ENCODE assay signal across 10 mouse cellular contexts in genomic region chr16:4381487-4381886, GRCm38 (mm10). TPM values are rescaled to one million over a fixed set of nuclear protein-coding genes. Genes with fewer than 3 reads are reported as not detected.
DNase-seq lines count a peak whose midpoint lies in the region; ATAC-seq and TF ChIP-seq lines count a peak whose summit lies in the region.
"Had no signal": no experiment of that assay in that cellular context is flagged by ENCODE, and none has a peak within 500 bp of the region (broad histone marks: within the 10 kb centered on the region; RNA-seq: fewer than 3 reads in every experiment).

No protein-coding gene starts in this region.

- peak overlapping the region; percentile 33; the same call in 1 of the 2 replicates for H3K27ac ChIP-seq in layer of hippocampus, adult 2 months
- no peak overlapping the region for H3K27ac ChIP-seq in CH12.LX (ENCODE audit: insufficient read depth, low read depth)

- in situ Hi-C loops in CH12.LX (cut with MboI; ENCODE audit: low pct_ligation_motif_present, low pct_unique_long_range_greater_than_20kb, low sequenced_read_pairs) = no loop called here

- ATAC-seq in granulocyte monocyte progenitor cell, adult 5-6 weeks (replicated peaks; ENCODE audit: poor library complexity, severe bottlenecking) = peak; percentile 83
- peak; percentile 57 for ATAC-seq in megakaryocyte-erythroid progenitor cell, adult 5-6 weeks (replicated peaks; ENCODE audit: low FRiP score, low TSS enrichment, poor library complexity, severe bottlenecking)
- ATAC-seq: midbrain, embryonic 16.5 days had no signal

- no peaks in the 10 kb centered on the region for H3K9me3 ChIP-seq in CH12.LX (replicated peaks; ENCODE audit: low read length)

- H3K4me3 ChIP-seq in layer of hippocampus, adult 2 months = no peak overlapping the region
- H3K4me3 ChIP-seq in CH12.LX (replicated peaks in 1 of 3; ENCODE audit: low read depth in 2 of 3, low read length in 2 of 3, poor library complexity in 1 of 3) = peak overlapping the region in 1 of 3 experiments; percentile 17

- peaks cover 6 to 29% of the 10 kb centered on the region in 2 experiments for H3K4me1 ChIP-seq in CH12.LX (ENCODE audit: control insufficient read depth in 1 of 2, insufficient read depth in 2 of 2)

- no peak for TF ChIP-seq RAD21 in CH12.LX (IDR thresholded peaks at IDR 0.05; ENCODE audit: low read depth, low read length)

- no peak for TF ChIP-seq POLR2A in CH12.LX (IDR thresholded peaks at IDR 0.05; ENCODE audit: low read depth, low read length)

- no peak overlapping the region for H3K9ac ChIP-seq in CH12.LX (ENCODE audit: insufficient read depth, low read depth)

- peak in 1 of 2 experiments; percentile 5 for DNase-seq in layer of hippocampus, adult 2 months (ENCODE audit: low spot score in 2 of 2)
- DNase-seq in layer of hippocampus, postnatal 14 days (ENCODE audit: low spot score in 2 of 2) = no peak
- peak; percentile 26 for DNase-seq in CH12.LX (ENCODE audit: extremely low read depth)
- no peak for DNase-seq in retina, postnatal 1 day
- DNase-seq in natural killer cell, adult 2 months (ENCODE audit: low spot score in 2 of 2) = no peak
- DNase-seq: cerebellum, adult 11-12 months; thymus, postnatal 4 days had no signal

- no peaks in the 10 kb centered on the region for H3K36me3 ChIP-seq in CH12.LX (replicated peaks in 1 of 2; ENCODE audit: control insufficient read depth in 1 of 2, insufficient read depth in 1 of 2, low read length in 1 of 2)

- no peaks in the 10 kb centered on the region for H3K27me3 ChIP-seq in CH12.LX (replicated peaks)

- no peak for TF ChIP-seq CTCF in layer of hippocampus, adult 2 months (conservative IDR thresholded peaks at IDR 0.05)
- no peak for TF ChIP-seq CTCF in CH12.LX (conservative IDR thresholded peaks at IDR 0.05 in 1 of 2, IDR thresholded peaks at IDR 0.05 in 1 of 2; ENCODE audit: low read depth in 2 of 2, low read length in 2 of 2)

- dilution Hi-C loops in CH12.LX (cut with MboI; ENCODE audit: extremely low pct_ligation_motif_present, extremely low pct_unique_long_range_greater_than_20kb, low sequenced_read_pairs) = no loop called here

- TF ChIP-seq EP300 in CH12.LX (IDR thresholded peaks at IDR 0.05; ENCODE audit: low read length) = 0 out of 2 replicates have a peak, but pooled peaks have one; percentile 24

- no peaks in the 10 kb centered on the region for H3K79me2 ChIP-seq in CH12.LX (replicated peaks; ENCODE audit: control insufficient read depth, extremely low read depth, insufficient read depth, poor library complexity, severe bottlenecking)

- peak overlapping the region; percentile 45 for H3K4me2 ChIP-seq in CH12.LX (ENCODE audit: insufficient read depth, low read depth, poor library complexity, severe bottlenecking)

TF ChIP-seq in CH12.LX, 34 proteins besides CTCF, POLR2A, EP300 and RAD21:
- TF ChIP-seq ZMIZ1 (IDR thresholded peaks at IDR 0.05; ENCODE audit: low read depth, low read length) (no peak), MEF2A (IDR thresholded peaks at IDR 0.05; ENCODE audit: borderline replicate concordance, low read depth, low read length) (no peak), USF2 (conservative IDR thresholded peaks at IDR 0.05; ENCODE audit: low read depth, low read length) (no peak), ETS1 (conservative IDR thresholded peaks at IDR 0.05; ENCODE audit: low read depth, low read length) (0 out of 2 replicates have a peak, but pooled peaks have one; percentile 19), MXI1 (IDR thresholded peaks at IDR 0.05; ENCODE audit: low read depth, low read length) (no peak), JUN (IDR thresholded peaks at IDR 0.05; ENCODE audit: insufficient read depth, low read depth, low read length) (no peak), ELF1 (IDR thresholded peaks at IDR 0.05; ENCODE audit: low read depth, low read length) (no peak)
TF ChIP-seq in CH12.LX: peak in this region for 1.

RNA-seq across cellular contexts. Expression of gene Adcy9, which starts 38.8 kb away (rescaled TPM):
- 100 to 1,000 TPM; 104 to 109 TPM for total RNA-seq in layer of hippocampus, adult 2 months (2021)
- 10 to 100 TPM; 72.3 to 74.6 TPM for total RNA-seq in layer of hippocampus, postnatal 14 days (2021)
- total RNA-seq in CH12.LX (2012; rRNA removed) = 2.2 and 3.1 TPM in 2 replicates
- total RNA-seq in CH12.LX (2014; rRNA removed) = 1.0 and 1.1 TPM in 2 replicates
- 0.97 and 1.2 TPM in 2 replicates for polyA plus RNA-seq in CH12.LX (2012; ENCODE audit: insufficient read length, low read depth)
- 1.5 and 2.9 TPM in 2 replicates for total RNA-seq in granulocyte monocyte progenitor cell, adult 5-6 weeks (2014; fragmentation: Nextera tagmentation)
- 2.5 and 4.7 TPM in 2 replicates for total RNA-seq in granulocyte monocyte progenitor cell, adult 5-6 weeks (2017)
- total RNA-seq in megakaryocyte-erythroid progenitor cell, adult 5-6 weeks (2014; fragmentation: Nextera tagmentation) = 3.3 and 7.0 TPM in 2 replicates
- 4.7 and 6.5 TPM in 2 replicates for total RNA-seq in megakaryocyte-erythroid progenitor cell, adult 5-6 weeks (2017)

Comparison
In these comparisons a context has a peak if more than half of its experiments do, and no peak if none do; other contexts are left out.
1. RNA of gene Adcy9, which starts 38.8 kb away (total RNA-seq): 104 to 109 TPM in layer of hippocampus, adult 2 months and 72.3 to 74.6 TPM in layer of hippocampus, postnatal 14 days; 1.5 to 4.7 TPM in granulocyte monocyte progenitor cell, adult 5-6 weeks, 3.3 to 7.0 TPM in megakaryocyte-erythroid progenitor cell, adult 5-6 weeks and 1.0 to 3.1 TPM in CH12.LX; every median in the first group is over 4 times any median in the second.